Mouse (Mus musculus): ENCODE measurements around the gene Gipc2.
A peak's percentile ranks its signal among the peaks of the same experiment; 100 is the strongest.

Gene Gipc2

DNA sequence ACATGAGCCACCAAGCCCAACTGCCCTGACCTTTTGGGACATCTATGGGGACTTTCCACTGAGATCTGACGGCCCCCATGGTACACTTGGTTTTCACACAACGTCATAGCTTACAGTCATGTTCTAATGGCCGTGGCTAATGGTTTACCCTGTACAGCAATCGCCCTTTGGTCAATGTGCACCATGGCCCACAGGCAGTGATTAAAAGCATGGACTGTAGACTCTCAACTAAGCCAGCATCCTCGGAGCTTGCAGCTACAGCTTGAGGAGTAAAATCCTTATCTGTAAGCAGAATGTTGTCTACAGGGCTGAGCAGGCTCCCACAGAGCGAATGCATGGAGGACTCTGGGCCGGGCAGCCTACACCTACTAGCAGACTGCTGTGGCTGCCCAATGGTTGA, 52.5 kb downstream of the Gipc2 start:
- no peak for DNase-seq

DNA sequence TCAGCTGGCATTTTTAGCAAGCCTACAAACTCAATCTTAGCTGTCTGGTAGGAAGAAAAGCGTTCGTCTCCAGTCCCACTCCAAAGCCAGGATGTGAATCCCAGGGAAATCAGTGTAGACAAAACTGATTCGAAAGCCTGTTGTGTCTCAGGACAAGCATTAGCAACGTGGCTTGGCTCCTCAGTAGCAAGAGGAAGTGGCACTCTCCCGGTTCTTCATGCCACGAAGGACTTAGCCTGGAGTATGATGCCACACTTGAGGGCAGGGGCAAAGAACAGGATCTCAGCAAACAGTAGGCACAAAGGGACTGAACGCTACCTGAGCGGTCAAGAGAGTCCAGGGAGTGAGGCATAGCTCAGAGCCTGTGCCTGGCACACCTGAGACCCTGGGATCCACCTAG, 53.4 kb downstream of the Gipc2 start:
- no peak for DNase-seq

DNA sequence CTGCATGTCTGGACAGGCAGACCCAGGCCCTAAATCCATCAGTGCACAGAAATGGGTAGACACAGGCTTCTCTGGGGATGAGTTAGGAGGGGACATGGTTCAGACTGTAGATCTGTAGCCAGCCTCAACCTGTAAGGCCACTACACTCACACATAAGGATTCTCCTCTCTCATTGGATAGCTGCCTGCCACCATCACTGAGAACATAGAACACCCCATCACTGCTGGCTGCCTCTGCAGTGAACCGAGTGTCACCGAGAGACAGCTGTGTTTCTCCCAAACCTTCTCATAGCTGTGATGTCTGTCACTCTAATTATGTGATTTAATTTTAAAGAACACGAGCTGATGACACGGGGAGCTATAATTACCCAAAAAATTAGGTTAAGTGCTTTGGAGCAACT, 54.5 kb downstream of the Gipc2 start:
- DNase-seq, result no peak

DNA sequence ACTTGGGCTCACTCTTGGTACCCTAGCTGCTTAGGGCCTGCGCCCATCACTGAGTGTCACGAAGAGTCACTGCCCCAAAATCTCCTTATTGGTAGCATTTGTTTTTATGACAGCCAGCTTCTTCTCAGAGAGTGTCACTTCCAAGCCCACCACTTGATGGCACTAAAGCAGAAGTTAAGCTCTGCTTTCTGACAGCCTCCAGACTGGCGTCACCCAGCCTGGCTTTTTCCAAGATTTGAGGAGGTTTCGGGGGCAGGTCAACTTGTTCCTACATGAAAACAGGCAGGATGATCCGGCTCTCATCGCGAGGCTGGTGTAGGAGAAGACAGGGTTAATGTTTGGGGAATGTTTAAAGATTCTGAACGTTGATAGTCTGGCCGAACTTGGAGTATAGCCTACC, 54.9 kb downstream of the Gipc2 start:
- DNase-seq, result peak; percentile 72

DNA sequence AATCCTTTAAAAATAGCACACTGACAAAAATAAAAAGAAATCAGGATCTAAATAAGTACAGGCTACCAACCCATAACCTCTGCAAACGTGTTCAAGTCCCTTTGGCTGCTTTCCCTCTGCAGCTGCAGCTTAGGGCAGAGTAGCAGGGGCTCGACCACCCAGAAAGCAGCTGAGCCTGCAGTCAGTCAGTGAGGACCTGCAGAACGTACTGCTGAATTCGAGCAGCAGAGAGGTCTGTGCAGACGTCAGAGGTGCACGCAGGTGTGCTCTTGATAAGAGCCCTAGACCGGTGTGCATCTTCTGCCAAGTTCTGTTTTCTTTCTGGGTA, 56.8 kb downstream of the Gipc2 start:
- no peak for DNase-seq

DNA sequence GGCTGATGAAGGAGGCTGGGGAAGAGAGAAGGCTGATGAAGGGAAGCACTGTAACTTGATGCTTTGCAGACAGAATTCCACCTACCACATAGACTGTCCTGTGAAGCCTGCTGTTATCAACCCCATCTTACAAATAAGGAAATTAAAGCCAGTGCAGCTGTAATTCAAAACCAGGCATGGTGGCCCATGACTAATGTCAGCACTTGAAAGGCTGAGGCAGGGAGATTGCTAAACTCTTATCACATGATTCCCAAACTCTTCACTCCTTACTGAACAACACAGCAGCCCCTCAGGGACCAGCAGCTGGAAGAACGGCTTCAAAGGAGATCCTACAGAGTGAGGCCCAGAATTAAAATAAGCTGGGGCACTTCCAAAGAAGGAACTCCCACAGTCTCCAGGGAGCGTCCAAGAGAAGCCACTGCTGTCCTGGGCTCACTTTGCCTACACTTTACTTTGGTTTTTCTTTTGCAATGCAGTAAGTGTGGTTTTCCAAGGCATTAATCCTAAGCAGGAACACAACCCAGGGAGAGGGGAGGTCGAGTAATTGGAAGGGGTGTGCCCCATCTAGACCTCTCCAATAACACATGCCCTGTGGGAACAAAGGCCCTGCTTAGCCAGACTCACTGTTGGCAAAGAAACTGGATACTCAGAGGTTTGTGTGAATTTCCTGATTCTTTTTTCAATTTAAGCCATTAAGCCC, 57.3 kb downstream of the Gipc2 start:
- no peak for DNase-seq

DNA sequence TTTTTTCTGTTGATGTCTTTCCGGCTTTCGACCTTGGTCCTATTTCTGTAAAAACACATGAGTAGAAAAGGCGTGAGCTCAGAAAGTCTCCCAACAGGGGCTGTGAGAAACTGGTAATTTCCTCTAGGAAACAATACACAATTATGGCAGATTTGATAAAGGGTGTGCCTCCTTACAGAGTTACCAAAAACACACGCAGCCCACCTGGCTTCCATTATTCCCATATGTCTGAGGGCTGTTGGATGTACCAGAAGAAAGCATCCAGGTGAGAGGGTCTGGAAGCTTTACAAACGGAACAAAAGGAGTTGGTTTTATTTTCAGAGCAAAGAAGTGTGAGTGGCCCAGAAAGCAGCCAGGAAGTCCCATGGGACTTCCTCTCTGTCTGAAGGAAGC, 58.0 kb downstream of the Gipc2 start:
- no peak for DNase-seq

DNA sequence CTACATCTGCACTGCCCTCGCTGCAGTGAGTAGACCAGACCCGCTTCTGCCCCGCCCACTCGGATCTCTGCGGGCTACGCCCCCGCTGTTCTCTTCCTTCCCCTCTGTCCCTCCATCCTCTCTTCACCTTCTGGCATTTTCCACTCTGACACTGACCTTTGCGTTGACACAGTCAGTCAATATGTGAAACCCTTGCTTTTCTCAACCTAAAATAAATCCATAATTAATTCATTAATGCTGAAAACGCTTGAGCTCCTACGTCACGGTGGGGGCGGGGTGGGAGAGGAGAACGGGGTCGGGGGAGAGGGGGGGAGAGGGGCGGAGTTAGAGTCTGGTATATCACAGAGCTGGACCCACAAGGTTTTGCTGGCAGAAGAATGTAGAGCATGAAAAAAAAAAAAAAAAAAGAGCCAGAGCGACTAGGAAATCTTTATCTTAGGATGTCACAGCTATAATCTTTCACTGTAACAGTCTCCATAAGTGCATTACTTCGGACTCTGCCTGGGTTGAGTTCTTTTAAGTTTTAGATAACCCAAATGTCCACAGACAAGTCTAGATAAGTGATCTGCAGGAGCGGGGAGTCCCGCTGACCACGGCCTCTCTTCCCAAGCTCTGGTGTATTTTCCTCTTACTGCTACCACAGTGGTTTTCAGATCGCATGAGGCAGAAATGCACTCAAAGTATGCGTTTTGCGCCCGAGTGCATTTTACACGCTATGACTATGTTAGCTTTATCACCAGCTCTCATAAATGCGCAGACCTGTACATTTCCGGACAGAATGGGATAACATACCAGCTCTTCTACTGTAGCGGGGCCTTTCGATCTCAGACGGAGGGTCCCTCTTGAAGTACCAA, 58.7 kb downstream of the Gipc2 start:
- DNase-seq, result no peak

DNA sequence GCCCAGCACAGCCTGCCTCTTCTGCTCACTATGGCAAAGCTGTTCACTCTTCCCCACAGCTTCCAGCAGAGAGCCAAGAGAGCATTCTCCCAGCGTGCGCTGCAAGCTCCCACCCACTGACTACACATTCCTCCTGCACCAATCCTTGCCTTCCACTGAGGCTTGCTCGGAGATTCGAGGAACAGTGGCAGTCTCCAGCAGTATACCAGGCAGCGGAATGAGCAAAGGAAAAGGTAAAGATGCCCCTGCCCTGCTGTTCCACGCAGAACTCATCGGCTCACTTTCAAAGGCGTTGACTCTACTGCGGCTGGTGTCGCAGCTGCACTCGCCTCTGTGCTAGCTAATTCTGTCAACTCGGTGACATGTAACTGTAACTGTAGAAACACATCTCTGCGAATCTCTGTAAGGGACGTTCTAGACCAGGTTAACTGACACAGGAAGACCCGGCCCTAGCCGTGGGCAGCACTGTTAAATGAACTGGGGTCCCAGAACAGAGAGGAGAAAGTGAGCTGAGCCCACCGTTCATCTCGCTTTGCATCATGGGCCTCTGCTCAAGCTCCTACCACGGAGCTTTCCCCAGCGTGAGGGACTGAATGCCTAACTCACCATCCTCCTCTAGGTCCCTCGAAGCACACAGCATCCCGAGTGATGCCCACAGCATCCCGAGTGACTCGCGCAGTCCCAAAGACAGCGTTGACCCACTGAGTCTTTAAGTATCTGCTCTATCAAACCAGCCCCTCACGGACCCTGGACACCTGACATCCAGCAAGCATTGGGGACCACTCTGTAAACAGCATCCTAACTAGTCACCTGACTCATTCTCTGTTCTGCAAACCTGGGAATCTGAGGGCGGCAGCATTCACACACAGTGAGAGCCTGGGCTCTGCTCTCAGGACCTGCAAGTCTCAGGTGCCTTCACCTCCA, 59.5 kb downstream of the Gipc2 start:
- DNase-seq, result peak; percentile 80

DNA sequence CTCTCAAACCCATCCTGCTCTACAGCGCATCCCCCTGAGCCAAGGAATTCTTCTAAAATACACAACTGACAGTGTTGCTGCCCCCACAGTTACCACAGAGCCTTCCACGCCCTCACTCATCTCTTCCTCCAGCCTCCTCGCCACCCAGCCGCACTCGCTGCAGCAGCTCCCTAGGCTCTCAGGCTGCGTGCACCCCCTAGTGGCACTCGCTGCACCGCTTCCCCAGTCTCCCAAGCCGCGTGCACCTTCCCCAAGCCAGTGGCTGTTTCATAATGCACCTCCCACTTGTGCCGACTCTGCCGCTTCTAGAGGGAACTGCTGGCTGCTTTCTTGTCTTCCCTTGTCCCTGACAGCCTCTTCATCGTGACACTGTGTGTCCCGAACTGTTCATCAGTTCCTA, 60.7 kb downstream of the Gipc2 start:
- DNase-seq, result peak; percentile 77

DNA sequence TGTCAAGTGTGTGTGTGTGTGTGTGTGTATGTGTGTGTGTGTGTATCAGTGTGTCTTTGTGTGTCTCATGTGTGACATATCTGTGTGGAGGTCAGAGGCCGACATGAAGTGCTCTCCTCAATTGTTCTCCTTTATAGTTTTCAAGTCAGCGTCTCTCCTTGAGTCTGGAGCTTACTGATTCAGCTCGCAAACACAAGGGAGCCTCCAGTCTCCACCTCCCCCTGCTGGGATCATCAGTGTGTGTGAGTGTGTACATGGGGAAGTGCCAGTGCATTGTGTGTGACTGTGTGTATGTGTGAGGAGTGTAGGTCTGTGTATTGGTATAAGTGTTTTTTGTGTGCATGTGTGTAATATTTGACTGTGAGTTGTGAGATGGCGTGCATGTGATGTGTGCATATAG, 62.6 kb downstream of the Gipc2 start:
- DNase-seq, result no peak

DNA sequence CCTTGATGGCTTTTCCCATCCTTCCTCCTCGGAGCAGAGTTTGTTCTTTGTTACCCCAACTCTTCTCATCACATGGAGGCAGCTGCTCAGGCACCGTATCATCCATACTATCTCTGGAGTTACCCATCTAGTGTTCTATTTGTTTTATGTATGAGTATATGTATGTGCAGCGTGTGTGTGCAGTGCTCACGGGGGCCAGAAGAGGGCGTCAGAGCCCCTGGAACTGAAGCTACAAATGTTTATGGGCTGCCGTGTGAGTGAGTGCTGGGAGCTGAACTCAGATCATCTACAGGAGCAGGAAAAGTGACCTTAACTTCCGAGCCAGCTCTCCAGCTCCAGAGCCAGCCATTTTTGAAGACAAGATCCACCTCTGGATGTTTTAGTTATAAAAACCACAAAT, 64.6 kb downstream of the Gipc2 start:
- DNase-seq, result no peak

DNA sequence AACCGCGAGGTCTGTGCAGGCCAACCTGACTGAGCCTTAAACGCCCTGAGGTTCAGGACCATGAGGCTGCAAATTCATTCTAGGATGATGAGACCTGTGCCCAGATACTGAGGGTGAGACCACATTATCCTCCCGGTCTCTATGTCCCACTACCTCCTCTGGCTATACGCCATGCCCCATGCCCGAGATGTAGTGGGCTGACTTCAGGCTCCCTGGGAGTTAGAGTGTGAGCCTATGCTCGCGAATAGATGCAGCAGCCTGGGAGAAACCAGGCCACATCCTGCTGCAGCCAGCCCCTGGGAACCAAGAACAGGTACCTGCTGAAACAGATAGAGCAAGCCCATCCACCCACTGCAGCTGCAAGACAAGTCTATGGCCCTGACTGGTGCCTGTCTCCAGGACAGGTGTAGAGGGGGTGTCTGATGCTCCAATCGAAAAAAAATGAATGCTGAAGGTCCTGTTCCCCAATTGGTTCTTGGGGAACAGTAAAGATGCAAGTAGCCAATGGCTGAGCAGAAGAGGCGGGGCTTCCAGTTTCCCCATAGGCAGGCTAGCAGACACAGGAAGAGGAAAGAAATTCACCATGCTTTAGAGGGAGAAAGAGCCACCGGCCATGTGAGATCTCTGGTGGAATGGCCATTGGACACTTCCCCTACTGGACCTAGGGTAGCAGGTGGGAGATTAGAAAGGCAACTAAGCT, 65.8 kb downstream of the Gipc2 start:
- DNase-seq, result no peak

DNA sequence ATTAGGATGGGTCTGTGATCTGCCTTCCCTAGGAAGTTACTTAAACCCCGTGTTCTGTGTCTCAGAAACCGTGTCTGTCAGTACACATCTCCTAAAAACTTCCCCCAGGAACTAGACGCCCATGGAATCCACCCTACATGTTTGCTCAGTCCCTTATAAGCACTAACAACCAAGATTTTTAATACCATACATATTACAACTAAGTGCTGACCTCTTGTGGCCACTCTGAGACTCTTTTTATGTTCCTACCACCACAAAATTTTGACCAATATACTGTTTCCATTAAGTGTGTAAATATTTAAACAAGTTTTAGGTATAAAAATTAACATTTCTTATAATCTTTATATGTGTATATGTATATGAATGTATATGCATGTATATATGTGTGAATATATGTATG, 71.0 kb downstream of the Gipc2 start:
- DNase-seq, result no peak

DNA sequence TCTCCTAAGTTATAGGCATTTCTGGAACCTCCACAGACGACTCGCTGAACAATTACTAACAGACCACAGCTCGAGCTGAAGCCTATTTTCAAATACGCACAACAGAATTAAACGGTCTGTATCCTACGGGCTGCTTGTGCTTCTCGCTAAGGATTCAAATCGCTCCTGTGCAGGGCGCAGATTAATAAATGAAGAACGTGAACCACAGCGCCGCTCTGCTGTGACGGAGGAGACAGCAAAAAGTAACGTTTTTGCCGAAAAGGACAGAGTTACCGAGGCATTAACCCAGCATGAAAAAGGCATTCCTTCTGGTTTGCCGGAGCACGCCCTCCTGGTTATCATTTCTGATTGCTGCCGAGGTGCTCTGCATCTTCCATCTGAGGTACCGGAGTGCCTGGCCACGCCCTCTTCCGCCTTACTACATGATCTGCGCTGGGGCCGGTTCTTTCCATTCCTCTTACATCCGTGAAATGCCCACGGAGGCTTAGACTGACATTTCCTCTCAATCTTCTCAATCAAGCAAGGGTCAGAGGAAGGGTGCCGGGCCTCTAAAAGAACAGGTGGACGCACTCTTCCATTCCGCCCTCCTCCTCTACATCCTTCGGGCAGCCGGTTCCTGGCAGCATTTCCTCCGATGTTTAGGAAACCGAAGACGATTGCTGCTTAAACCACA, 73.5 kb downstream of the Gipc2 start:
- DNase-seq, result no peak

DNA sequence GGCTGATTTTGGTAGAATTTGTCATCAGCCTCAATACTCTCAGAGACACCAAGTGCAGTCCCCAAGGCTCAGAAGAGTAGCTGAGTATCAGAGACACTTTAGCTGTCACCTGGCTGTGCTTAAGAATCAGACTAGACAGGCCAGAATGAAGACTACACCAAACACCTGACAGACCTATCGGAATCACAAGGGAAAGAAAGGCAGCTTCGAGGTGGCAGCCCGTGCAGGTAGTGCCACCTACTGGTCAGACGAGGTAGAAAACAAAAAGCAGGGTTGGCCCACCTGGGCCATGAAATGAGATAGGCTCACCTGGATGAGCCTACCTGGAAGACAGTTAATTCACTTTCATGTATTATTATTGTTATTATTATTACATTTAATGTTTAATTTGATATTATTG, 76.9 kb downstream of the Gipc2 start:
- no peak for DNase-seq

DNA sequence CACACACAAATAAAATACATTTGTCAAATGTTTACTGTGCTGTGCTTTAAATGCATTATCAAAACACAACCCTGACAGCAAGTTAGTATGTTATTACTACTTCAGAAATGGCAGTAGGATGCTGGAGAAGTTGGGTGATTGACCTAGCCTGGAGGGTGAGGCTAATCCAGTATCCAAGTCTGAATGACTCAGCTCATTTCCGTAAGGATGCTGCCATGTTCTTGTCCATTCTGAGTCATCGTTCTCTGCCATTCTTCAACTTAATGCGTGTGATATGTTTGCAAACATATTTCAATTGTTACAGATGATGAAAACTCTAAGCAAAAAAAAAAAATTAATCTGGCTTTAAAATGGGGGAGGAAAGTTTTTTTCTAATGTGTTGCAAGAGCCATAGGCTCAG, 84.6 kb downstream of the Gipc2 start:
- DNase-seq, result no peak

DNA sequence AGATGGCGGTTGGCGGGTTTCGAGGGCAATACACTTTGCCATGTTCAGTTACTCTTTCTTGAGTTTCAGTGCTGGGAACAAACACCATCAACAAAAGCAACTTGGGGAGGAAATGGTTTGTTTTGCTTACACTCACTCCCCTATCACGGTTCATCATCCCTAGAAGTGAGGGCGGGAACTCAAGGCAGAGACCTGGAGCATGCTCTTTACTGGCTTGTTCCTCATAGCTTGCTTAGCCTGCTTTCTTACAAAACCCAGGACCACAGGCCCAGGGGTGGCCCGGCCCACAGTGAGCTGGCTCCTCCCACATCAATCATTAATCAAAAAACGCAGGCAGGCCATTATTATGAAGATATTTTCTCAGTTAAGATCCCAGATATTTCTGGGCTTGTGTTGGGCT, 89.9 kb downstream of the Gipc2 start:
- DNase-seq, result no peak

DNA sequence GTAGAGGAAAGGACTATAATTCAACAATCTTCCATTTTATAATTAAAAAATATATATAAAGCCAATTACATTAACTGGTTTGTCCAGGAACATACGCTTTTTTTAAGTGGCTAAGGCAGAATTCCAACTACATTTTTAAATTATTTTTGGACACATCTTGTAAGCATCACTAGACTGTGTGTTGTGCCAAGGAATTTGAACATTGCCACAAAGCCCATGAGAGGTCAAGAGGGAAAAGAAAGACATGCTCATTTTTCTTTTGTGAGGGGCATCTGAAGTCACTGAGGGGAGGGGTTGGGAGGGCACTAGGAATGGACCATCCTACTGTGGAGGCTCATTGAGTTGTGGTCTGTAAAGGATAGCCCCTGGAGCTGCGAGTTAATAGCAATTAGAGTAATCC, 97.0 kb downstream of the Gipc2 start:
- no peak for DNase-seq

DNA sequence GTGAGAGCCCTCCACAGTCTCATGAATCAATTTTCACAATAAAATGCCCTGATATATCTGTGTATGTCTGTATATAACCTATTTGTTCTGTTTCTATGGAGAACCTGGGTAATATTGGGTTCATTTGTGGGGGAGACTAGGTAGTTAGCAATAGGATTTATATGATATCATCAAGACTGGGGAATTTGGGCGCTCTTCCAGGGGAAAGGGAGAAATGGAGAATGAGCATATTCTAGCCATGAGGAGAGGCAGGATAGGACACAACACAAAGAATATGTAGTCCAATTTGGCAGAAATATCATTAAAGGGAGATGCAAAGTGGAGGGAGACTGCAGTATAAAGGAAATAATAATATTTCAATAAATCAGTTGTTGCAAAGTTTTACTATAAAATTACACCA, 97.7 kb downstream of the Gipc2 start:
- no peak for DNase-seq

DNA sequence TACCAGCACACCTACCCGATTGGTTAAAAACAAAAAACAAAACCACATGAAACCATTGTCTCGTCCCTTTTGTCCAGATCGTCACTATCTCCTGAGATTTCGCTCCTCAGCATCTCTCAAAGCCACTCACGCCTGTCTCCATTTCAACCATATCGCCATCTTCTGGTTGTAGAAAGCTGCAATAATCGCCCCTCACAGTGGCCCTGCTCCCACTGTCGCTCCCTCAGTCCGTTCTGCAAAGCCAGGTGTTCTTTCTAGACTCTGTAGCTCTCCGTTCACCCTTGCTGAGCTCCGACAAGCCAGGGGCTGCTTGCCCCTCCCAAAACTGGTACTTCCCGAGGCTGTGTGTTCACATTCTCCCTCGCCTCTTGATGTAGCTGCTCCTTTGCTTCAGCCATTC, 99.3 kb downstream of the Gipc2 start:
- DNase-seq, result peak; percentile 6

DNA sequence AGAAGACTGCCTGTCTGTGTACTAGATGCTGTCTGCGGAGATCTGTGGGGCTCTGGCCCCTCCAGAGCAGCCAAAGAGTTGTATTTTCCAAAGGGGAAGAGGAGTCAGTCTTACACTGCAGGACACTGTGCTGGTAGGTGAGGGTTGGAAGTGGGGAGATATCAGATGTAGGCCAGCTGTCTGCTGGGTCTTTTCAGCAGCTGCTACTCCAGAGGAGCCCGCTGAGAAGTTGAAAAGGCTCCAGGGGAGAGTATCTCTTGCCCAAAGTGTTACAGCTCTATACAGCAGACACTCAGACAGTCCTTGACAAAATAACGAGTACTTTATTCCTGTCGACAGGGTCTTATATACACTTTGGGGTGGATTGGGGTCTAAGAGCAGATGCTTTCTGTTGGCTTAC, 100.2 kb downstream of the Gipc2 start:
- DNase-seq, result no peak

DNA sequence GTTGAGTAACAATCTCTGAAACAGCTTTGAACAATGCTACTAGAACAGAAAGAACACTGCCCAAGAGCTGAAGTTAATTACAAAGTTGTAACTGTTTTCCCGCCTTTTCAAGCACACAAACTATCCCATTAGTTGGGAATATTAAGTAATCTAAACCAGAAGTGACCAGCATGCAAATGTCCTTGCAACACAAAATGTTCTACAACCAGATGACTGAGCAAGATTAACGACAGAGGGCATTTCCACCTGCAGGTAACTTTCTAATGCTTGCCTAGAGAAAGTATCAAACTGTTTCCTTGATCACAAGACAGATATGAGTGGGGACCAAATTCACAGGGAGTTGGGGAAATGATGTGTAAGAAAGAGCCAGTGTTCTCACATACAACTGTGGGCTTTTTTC, 101.9 kb downstream of the Gipc2 start:
- DNase-seq, result no peak
